Mouse (Mus musculus): ENCODE results near the gene Erh. TPM values are rescaled to one million over a fixed set of nuclear protein-coding genes. Genes with fewer than 3 reads are reported as not detected.

Gene Erh
- polyA plus RNA-seq, 1 experiment from 2014 or later: 122 TPM

GRCm38 (mm10) chr12:80642725-80643692 lies 1.1 kb downstream of the Erh start:
- H3K36me3 ChIP-seq (ENCODE audit: insufficient read depth, low read length): peaks cover 18% of the 10 kb centered on the region
- DNase-seq (ENCODE audit: low spot score): peak; percentile 64
- TF ChIP-seq CTCF (IDR thresholded peaks at IDR 0.05) (peak; percentile 79), EP300 (IDR thresholded peaks at IDR 0.05) (no peak)

GRCm38 (mm10) chr12:80631790-80632189 lies 12.4 kb downstream of the Erh start:
- Histone ChIP-seq H3K4me1 (ENCODE audit: insufficient read depth, low read depth, low read length) (no peaks in the 10 kb centered on the region), H3K4me2 (replicated peaks; ENCODE audit: low read depth, low read length) (no peak overlapping the region), H3K36me3 (ENCODE audit: insufficient read depth, low read length) (peaks cover 16% of the 10 kb centered on the region; the same call in 1 of the 2 replicates), H3K9ac (replicated peaks; ENCODE audit: low read depth) (no peak overlapping the region), H3K27me3 (replicated peaks; ENCODE audit: insufficient read depth, low read length) (no peaks in the 10 kb centered on the region), H3K27ac (ENCODE audit: low read length) (no peak overlapping the region), H3K4me3 (ENCODE audit: low read depth, low read length) (no peak overlapping the region), H3K9me3 (ENCODE audit: low read length) (no peaks in the 10 kb centered on the region)
- no peak for TF ChIP-seq CTCF (IDR thresholded peaks at IDR 0.05)
- TF ChIP-seq EP300 (IDR thresholded peaks at IDR 0.05): no peak
- 78% methylated on average over 5 of the region's 5 CpGs for WGBS
- DNase-seq (ENCODE audit: low spot score) (no peak), ATAC-seq (no peak)

More at GRCm38 (mm10) chr12:80642725-80643692, 1.1 kb downstream of the Erh start:
- Histone ChIP-seq H3K27ac (ENCODE audit: low read length) (peak overlapping the region; percentile 88), H3K4me1 (ENCODE audit: insufficient read depth, low read depth, low read length) (peaks cover 25% of the 10 kb centered on the region; the same call in 1 of the 2 replicates), H3K4me3 (ENCODE audit: low read depth, low read length) (peak overlapping the region; percentile 79), H3K4me2 (replicated peaks; ENCODE audit: low read depth, low read length) (peak overlapping the region; percentile 78), H3K9me3 (ENCODE audit: low read length) (no peaks in the 10 kb centered on the region), H3K27me3 (replicated peaks; ENCODE audit: insufficient read depth, low read length) (no peaks in the 10 kb centered on the region), H3K9ac (replicated peaks; ENCODE audit: low read depth) (peak overlapping the region; percentile 86)
- peak; percentile 33 for ATAC-seq
- 3% methylated on average over 36 of the region's 48 CpGs for WGBS

- ATAC-seq: no peak
- no peak overlapping the region for H3K9ac ChIP-seq (replicated peaks; ENCODE audit: low read depth)
- TF ChIP-seq EP300 (IDR thresholded peaks at IDR 0.05): no peak
- no peak for TF ChIP-seq CTCF (IDR thresholded peaks at IDR 0.05)
These were observed 23.6 kb downstream of the Erh start for GRCm38 (mm10) chr12:80620501-80620900.

GRCm38 (mm10) chr12:80615371-80616257 lies 28.5 kb downstream of the Erh start:
- no peaks in the 10 kb centered on the region for H3K36me3 ChIP-seq (ENCODE audit: insufficient read depth, low read length)
- ATAC-seq: no peak
- WGBS: 38% methylated on average over 7 of the region's 7 CpGs
- no peaks in the 10 kb centered on the region for H3K27me3 ChIP-seq (replicated peaks; ENCODE audit: insufficient read depth, low read length)
- no peak overlapping the region for H3K4me2 ChIP-seq (replicated peaks; ENCODE audit: low read depth, low read length)
- H3K27ac ChIP-seq (ENCODE audit: low read length): no peak overlapping the region
- no peak for DNase-seq (ENCODE audit: low spot score)
- no peaks in the 10 kb centered on the region for H3K9me3 ChIP-seq (ENCODE audit: low read length)
- H3K4me3 ChIP-seq (ENCODE audit: low read depth, low read length): no peak overlapping the region
- TF ChIP-seq CTCF (IDR thresholded peaks at IDR 0.05) (no peak), EP300 (IDR thresholded peaks at IDR 0.05) (no peak)
- H3K4me1 ChIP-seq (ENCODE audit: insufficient read depth, low read depth, low read length): no peaks in the 10 kb centered on the region
- H3K9ac ChIP-seq (replicated peaks; ENCODE audit: low read depth): no peak overlapping the region

More at GRCm38 (mm10) chr12:80620501-80620900, 23.6 kb downstream of the Erh start:
- no peaks in the 10 kb centered on the region for H3K4me1 ChIP-seq (ENCODE audit: insufficient read depth, low read depth, low read length)
- no peaks in the 10 kb centered on the region for H3K36me3 ChIP-seq (ENCODE audit: insufficient read depth, low read length)
- WGBS: 71% methylated on average over 5 of the region's 5 CpGs
- no peak for DNase-seq (ENCODE audit: low spot score)
- no peaks in the 10 kb centered on the region for H3K27me3 ChIP-seq (replicated peaks; ENCODE audit: insufficient read depth, low read length)
- no peak overlapping the region for H3K4me3 ChIP-seq (ENCODE audit: low read depth, low read length)
- no peak overlapping the region for H3K27ac ChIP-seq (ENCODE audit: low read length)
- no peaks in the 10 kb centered on the region for H3K9me3 ChIP-seq (ENCODE audit: low read length)
- H3K4me2 ChIP-seq (replicated peaks; ENCODE audit: low read depth, low read length): no peak overlapping the region

- WGBS: 48% methylated on average over 9 of the region's 9 CpGs
- no peak overlapping the region for H3K27ac ChIP-seq (ENCODE audit: low read length)
These were observed 31.9 kb downstream of the Erh start for GRCm38 (mm10) chr12:80612113-80612791.

More at GRCm38 (mm10) chr12:80612113-80612791, 31.9 kb downstream of the Erh start:
- DNase-seq (ENCODE audit: low spot score) (no peak), ATAC-seq (no peak)
- TF ChIP-seq CTCF (IDR thresholded peaks at IDR 0.05): no peak
- TF ChIP-seq EP300 (IDR thresholded peaks at IDR 0.05): no peak
- Histone ChIP-seq H3K9ac (replicated peaks; ENCODE audit: low read depth) (no peak overlapping the region), H3K4me3 (ENCODE audit: low read depth, low read length) (no peak overlapping the region), H3K4me2 (replicated peaks; ENCODE audit: low read depth, low read length) (no peak overlapping the region), H3K27me3 (replicated peaks; ENCODE audit: insufficient read depth, low read length) (no peaks in the 10 kb centered on the region), H3K36me3 (ENCODE audit: insufficient read depth, low read length) (no peaks in the 10 kb centered on the region), H3K4me1 (ENCODE audit: insufficient read depth, low read depth, low read length) (no peaks in the 10 kb centered on the region), H3K9me3 (ENCODE audit: low read length) (no peaks in the 10 kb centered on the region)
